Mouse (Mus musculus) kidney, postnatal 36 days (tissue): ENCODE data around the gene Stx4a.
"Not testable (repeated sequence)": the region's sequence is repeated elsewhere in the genome, so short reads cannot be mapped to it uniquely, and the experiment has no call there.

Experiments
- DNase-seq, 2 experiments: peaks; one replicate each; pipeline ENCODE4 v3.0.0; 2021 to 2022; ENCODE audit warnings: mixed read lengths in 2 of 2

The Stx4a gene

DNA sequence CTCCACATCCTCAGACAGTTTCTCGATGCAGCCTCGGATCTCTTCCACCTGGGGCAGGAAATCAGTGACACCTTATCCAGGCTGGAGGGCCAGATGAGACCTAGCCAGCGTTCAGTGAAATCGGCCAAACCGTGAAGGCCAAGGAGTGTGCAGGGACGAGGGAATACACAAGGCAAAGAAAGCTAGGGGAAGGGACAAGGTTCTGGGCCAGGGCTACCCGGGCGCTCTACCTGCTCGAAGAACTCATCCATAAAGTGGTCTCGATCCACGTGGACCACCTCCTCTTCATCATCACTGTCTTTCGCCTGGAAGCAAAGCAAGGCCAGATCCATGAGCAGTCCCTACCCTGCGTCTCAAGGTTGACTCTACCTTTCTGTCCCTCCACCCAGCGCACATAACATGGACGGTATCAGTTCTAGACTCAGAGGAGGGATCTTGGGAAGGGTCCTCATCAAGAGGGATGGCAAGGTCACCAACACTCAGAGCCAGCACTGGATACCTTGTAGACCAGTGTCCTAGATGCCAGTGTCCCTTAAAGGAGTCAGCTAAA is 8.9 kb upstream of the Stx4a start:
- DNase-seq = no peak

- peak; percentile 52 to 58 for DNase-seq
Observed at GRCm38 (mm10) chr7:127815954-127816821, 7.9 kb upstream of the Stx4a start.

- no peak for DNase-seq
Observed at GRCm38 (mm10) chr7:127817053-127817452, 7.0 kb upstream of the Stx4a start.

DNA sequence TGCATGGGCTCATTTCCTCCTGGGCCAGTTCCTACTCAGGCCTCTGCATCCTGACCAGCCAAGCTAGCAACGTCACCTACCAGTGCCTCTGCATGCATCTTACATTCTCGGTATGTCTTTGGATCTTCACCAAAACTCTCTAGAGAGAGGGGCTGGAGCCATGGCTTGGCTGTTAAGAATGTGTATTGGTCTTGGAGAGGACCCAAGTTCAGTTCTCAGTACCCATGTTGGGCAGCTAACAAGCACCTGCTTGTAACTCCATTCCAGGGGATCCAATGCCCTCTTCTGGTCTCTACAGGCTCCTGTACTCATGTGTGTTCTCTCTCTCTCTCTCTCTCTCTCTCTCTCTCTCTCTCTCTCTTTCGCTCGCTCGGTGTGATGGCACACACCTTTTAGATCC is 6.3 kb upstream of the Stx4a start:
- no peak for DNase-seq

GRCm38 (mm10) chr7:127820836-127821509 is 3.1 kb upstream of the Stx4a start:
- DNase-seq = peak; percentile 21 to 34

- DNase-seq = no peak
Observed at GRCm38 (mm10) chr7:127822494-127822893, 1.6 kb upstream of the Stx4a start.

- DNase-seq = no peak
Observed at GRCm38 (mm10) chr7:127823236-127824171, 590 bp upstream of the Stx4a start.

- DNase-seq = no peak
Observed at GRCm38 (mm10) chr7:127835550-127835949, 11.5 kb downstream of the Stx4a start.

GRCm38 (mm10) chr7:127837473-127837872 is 13.4 kb downstream of the Stx4a start:
- DNase-seq = no peak

- not testable (repeated sequence) for DNase-seq
Observed at GRCm38 (mm10) chr7:127837878-127838277, 13.8 kb downstream of the Stx4a start.

GRCm38 (mm10) chr7:127840031-127840430 is 15.9 kb downstream of the Stx4a start:
- DNase-seq = not testable (repeated sequence)

DNA sequence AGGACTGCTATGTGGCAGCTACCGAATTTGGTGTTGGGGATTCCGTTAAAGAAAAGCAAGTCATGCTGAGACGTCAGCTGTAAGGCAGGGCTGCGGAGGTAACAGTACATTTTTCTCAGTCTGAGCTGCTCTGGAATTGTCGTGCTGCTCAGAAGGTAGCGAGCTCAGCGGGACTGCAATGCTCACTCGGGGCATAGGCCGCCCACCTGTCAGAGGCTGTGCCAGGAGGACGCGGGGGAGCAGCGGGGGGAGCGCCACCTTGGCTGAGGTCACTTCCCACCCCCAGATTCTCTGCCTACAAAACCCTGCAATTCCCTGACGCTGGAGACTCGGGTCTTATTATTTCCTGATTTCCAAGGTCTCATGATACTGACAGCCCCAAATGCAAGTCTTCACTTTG is 16.8 kb downstream of the Stx4a start:
- peak; percentile 33 to 63 for DNase-seq

- DNase-seq = peak; percentile 95 to 96
Observed at GRCm38 (mm10) chr7:127841340-127842000, 17.4 kb downstream of the Stx4a start.

DNA sequence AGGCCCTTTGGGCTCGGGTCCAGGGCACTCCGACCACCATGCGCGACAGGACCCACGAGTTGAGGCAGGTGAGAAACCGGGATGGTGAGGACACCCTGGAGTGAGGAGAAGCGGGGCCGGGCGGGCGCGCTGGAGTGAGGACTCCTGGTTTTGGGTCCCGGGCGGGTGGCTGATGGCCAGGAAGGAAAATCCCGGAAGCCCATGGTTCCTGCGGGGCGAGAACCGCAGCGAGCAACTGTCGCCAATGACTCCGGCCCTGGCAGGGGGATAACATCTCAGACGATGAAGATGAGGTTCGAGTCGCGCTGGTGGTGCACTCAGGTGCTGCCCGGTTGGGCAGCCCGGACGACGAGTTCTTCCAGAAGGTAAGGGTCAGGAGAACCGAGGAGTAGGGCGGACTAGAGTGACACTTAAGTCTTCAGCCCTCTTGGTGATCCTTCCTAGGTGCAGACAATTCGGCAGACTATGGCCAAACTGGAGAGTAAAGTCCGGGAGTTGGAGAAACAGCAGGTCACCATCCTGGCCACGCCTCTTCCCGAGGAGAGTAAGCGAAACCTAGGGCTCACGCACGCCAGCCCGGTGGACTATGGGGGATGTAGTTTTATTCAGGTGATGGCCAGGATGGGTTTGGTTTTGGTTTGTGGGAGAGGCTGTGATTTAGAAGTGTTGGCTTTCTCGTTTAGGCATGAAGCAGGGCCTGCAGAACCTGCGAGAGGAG is 18.1 kb downstream of the Stx4a start:
- peak; percentile 90 to 92 for DNase-seq

GRCm38 (mm10) chr7:127849973-127850875 is 26.1 kb downstream of the Stx4a start:
- no peak for DNase-seq

- DNase-seq = no peak
Observed at GRCm38 (mm10) chr7:127850906-127851305, 26.8 kb downstream of the Stx4a start.

GRCm38 (mm10) chr7:127858258-127858657 is 34.2 kb downstream of the Stx4a start:
- DNase-seq = no peak

- DNase-seq = no peak
Observed at GRCm38 (mm10) chr7:127866434-127866833, 42.3 kb downstream of the Stx4a start.

DNA sequence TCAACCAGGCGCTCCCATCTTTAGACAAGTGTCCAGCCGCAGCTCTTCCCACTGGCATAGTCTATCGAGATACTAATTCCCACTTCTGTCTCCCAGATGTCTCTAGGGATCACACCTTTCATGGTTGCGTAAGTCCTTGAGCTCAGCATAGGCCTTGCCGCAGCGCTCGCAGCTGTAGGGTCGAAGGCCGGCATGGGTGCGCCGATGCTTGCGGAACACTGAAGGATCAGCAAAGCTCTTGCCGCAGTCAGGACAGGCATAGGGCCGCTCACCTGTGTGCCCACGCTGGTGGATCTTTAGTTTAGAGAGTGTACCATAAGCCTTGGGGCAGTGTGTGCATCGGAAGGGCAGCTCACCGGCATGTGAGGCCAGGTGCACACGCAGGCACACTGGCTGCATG is 43.5 kb downstream of the Stx4a start:
- DNase-seq = no peak

DNA sequence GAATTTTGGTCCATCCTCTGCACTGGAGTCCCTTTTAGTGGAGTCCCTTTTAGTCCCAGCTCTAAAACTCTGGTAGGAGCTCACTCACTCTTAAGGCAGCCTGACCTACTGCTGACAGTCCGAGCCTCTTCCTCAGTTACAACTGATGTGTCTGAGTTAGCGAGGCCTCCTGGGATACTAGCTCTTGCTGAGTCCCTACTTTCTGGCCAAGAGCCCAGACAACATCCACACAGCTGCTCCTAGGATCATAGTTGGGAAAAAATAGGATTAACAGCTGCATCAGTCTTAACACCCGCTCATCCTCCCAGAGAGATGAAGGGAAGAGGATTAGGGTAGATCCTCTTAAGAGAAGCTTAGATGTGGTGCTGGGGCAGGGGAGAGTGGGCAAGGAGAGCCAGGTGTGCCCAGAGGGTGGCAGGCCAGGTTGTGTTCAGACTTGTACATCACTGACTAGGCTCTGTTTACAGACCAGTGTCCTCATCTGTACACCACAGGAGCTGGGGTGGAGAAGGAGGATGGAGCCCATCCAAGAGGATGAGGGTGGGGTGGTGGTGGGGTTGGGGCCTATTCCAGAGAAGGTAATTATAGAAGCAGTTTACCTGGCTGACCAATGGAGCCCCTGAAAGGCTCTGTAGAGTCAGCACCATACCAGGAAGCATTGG is 45.2 kb downstream of the Stx4a start:
- DNase-seq = no peak
